Mouse (Mus musculus) thymus, adult 2 months (tissue): Measurements from ENCODE around the gene Coq8a. TPM values are rescaled to one million over a fixed set of nuclear protein-coding genes. Genes with fewer than 3 reads are reported as not detected.

Source experiments
- DNase-seq: peaks from one replicate; pipeline ENCODE4 v3.0.0; 2021
- H3K27ac ChIP-seq: fragments of 200-500 bp; 2 replicates; pipeline ENCODE4 v1.5.1; 2012; ENCODE audit warnings: low read length, control low read depth; ENCODE audit not compliant: control insufficient read depth, insufficient read depth
- H3K27me3 ChIP-seq: fragments of 200-500 bp; 2 replicates; pipeline ENCODE4 v1.6.1; 2012; ENCODE audit warnings: mild to moderate bottlenecking, low read length, moderate library complexity, mixed read lengths; ENCODE audit not compliant: control insufficient read depth, insufficient read depth
- H3K36me3 ChIP-seq: fragments of 200-500 bp; 2 replicates; pipeline ENCODE4 v1.6.1; 2012; ENCODE audit warnings: mild to moderate bottlenecking, low read length, moderate library complexity; ENCODE audit not compliant: control insufficient read depth, insufficient read depth
- H3K4me1 ChIP-seq: fragments of 200-500 bp; replicated peaks from 2 replicates; pipeline ENCODE4 v1.6.1; 2012; ENCODE audit warnings: low read length; ENCODE audit not compliant: control insufficient read depth, insufficient read depth
- H3K4me3 ChIP-seq: fragments of 200-500 bp; 2 replicates; pipeline ENCODE4 v1.5.1; 2012; ENCODE audit warnings: mild to moderate bottlenecking, low read length, control low read depth, moderate library complexity; ENCODE audit not compliant: control insufficient read depth, insufficient read depth
- CTCF ChIP-seq: fragments of 200-500 bp; IDR thresholded peaks from 2 replicates; pipeline ENCODE4 v1.5.1; 2012; ENCODE audit warnings: mild to moderate bottlenecking, control low read depth, low read length, moderate library complexity, borderline replicate concordance; ENCODE audit not compliant: control insufficient read depth, poor library complexity, insufficient read depth; ENCODE audit errors: extremely low read depth
- POLR2A ChIP-seq: fragments of 200-500 bp; IDR thresholded peaks from 2 replicates; pipeline ENCODE4 v1.6.1; 2012; ENCODE audit warnings: mild to moderate bottlenecking, low read length, control low read depth, moderate library complexity; ENCODE audit not compliant: control insufficient read depth, poor library complexity, insufficient read depth; ENCODE audit errors: extremely low read depth
- WGBS: fragments of 180-500 bp; shearing (Covaris S2); methylation state at CpG from one replicate; pipeline ENCODE4 v1.1.7; 2018; 5-methylcytosine and 5-hydroxymethylcytosine counted together
- polyA plus RNA-seq: library from polyadenylated mRNA; depleted of rRNA; stranded (reverse); fragments of >200 nt; gene quantifications from 2 replicates; pipeline ENCODE4 v1.2.3, GENCODE M21; 2012

Gene Coq8a
- polyA plus RNA-seq, 1 experiment: 51.0 TPM

- peaks cover 3% of the 10 kb centered on the region for H3K4me1 ChIP-seq
- no peaks in the 10 kb centered on the region for H3K36me3 ChIP-seq
- WGBS: 95% methylated on average over 19 of the region's 19 CpGs
- DNase-seq: no peak
- no peak overlapping the region for H3K27ac ChIP-seq
- H3K27me3 ChIP-seq: no peaks in the 10 kb centered on the region
- TF ChIP-seq POLR2A (no peak), CTCF (no peak)
- no peak overlapping the region for H3K4me3 ChIP-seq
Observed at GRCm38 (mm10) chr1:180220791-180221542, 21.6 kb upstream of the Coq8a start.

GRCm38 (mm10) chr1:180216541-180217276, 17.3 kb upstream of the Coq8a start:
- no peak overlapping the region for H3K27ac ChIP-seq
- no peaks in the 10 kb centered on the region for H3K4me1 ChIP-seq
- TF ChIP-seq CTCF (no peak), POLR2A (no peak)
- no peak for DNase-seq
- no peak overlapping the region for H3K4me3 ChIP-seq
- H3K27me3 ChIP-seq: no peaks in the 10 kb centered on the region
- WGBS: 80% methylated on average over 5 of the region's 5 CpGs
- H3K36me3 ChIP-seq: no peaks in the 10 kb centered on the region

GRCm38 (mm10) chr1:180215044-180215443, 15.6 kb upstream of the Coq8a start:
- H3K27me3 ChIP-seq: no peaks in the 10 kb centered on the region

GRCm38 (mm10) chr1:180212911-180213310, 13.5 kb upstream of the Coq8a start:
- H3K36me3 ChIP-seq: no peaks in the 10 kb centered on the region
- WGBS: 91% methylated on average over 5 of the region's 5 CpGs
- no peak overlapping the region for H3K27ac ChIP-seq
- no peaks in the 10 kb centered on the region for H3K27me3 ChIP-seq
- TF ChIP-seq POLR2A (no peak), CTCF (no peak)
- DNase-seq: no peak
- H3K4me1 ChIP-seq: no peaks in the 10 kb centered on the region
- no peak overlapping the region for H3K4me3 ChIP-seq

More at GRCm38 (mm10) chr1:180215044-180215443, 15.6 kb upstream of the Coq8a start:
- Histone ChIP-seq H3K4me1 (no peaks in the 10 kb centered on the region), H3K4me3 (no peak overlapping the region), H3K27ac (no peak overlapping the region), H3K36me3 (no peaks in the 10 kb centered on the region)
- DNase-seq: peak; percentile 71
- TF ChIP-seq POLR2A: no peak
- TF ChIP-seq CTCF: peak; percentile 96
- 25% methylated on average over 4 of the region's 4 CpGs for WGBS

GRCm38 (mm10) chr1:180210781-180211271, 11.4 kb upstream of the Coq8a start:
- no peak overlapping the region for H3K4me3 ChIP-seq
- TF ChIP-seq CTCF: no peak
- no peak for TF ChIP-seq POLR2A
- H3K36me3 ChIP-seq: no peaks in the 10 kb centered on the region
- H3K27ac ChIP-seq: no peak overlapping the region
- H3K4me1 ChIP-seq: no peaks in the 10 kb centered on the region
- WGBS: 92% methylated on average over 9 of the region's 9 CpGs
- H3K27me3 ChIP-seq: no peaks in the 10 kb centered on the region
- no peak for DNase-seq

GRCm38 (mm10) chr1:180210031-180210432, 10.6 kb upstream of the Coq8a start:
- Histone ChIP-seq H3K4me3 (no peak overlapping the region), H3K36me3 (no peaks in the 10 kb centered on the region), H3K27ac (no peak overlapping the region), H3K27me3 (no peaks in the 10 kb centered on the region), H3K4me1 (no peaks in the 10 kb centered on the region)
- 83% methylated on average over 4 of the region's 4 CpGs for WGBS
- DNase-seq: no peak
- TF ChIP-seq POLR2A: no peak
- TF ChIP-seq CTCF: no peak

GRCm38 (mm10) chr1:180208370-180208769, 9.0 kb upstream of the Coq8a start:
- no peak for DNase-seq
- H3K36me3 ChIP-seq: no peaks in the 10 kb centered on the region
- no peaks in the 10 kb centered on the region for H3K27me3 ChIP-seq
- H3K4me3 ChIP-seq: no peak overlapping the region
- 97% methylated on average over 3 of the region's 3 CpGs for WGBS
- no peak overlapping the region for H3K27ac ChIP-seq
- TF ChIP-seq POLR2A: no peak
- no peak for TF ChIP-seq CTCF
- no peaks in the 10 kb centered on the region for H3K4me1 ChIP-seq
